8 mouse cellular contexts compared by ENCODE assay signal in the genomic region with DNA sequence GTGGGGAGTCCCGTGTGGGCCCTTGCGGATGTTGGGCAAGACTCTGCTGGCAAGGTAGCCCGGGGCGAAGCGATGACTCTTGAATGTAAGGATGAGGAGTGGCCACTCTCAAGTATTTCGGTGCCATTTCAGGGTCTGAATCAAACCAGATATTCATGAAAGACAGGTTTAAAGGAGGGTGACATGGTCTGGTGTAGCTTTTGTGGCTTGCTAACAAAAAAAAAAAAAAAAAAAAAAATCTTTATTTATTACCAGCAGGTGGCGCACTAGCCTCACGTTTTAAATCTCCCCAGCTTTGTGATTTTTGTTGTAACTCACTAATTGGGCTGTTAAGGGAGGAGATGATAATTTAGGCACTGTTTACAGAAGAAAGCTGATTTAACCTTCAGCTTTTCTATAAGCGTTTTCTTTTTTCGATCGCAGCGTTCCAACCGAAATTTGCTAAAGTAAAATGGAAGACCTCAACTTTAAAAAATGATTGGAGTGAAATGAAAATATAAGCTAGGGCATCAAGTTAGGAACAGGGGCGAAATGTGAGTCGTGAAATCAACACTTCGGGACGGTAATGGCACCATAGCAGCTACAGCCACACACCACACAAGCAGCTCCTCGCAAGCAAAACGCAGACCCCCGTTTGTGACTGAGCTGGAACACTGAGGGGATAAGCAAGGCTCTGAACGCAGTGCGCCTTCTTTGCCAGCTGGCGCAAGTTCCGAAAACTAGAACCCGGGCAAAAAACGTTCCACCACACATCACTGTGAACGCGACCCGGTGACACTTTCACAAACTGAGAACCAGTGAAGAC. TPM values are rescaled to one million over a fixed set of nuclear protein-coding genes. Genes with fewer than 3 reads are reported as not detected.
DNase-seq lines count a peak whose midpoint lies in the region; ATAC-seq and TF ChIP-seq lines count a peak whose summit lies in the region.

No protein-coding gene starts in this region.

- no peak overlapping the region for H3K27ac ChIP-seq in heart, embryonic 16.5 days (ENCODE audit: low read length)
- no peak overlapping the region for H3K27ac ChIP-seq in liver, embryonic 15.5 days (replicated peaks)
- H3K27ac ChIP-seq in small intestine, adult 2 months (ENCODE audit: insufficient read depth, low read depth, low read length), result no peak overlapping the region

- no peaks in the 10 kb centered on the region for H3K9me3 ChIP-seq in heart, embryonic 16.5 days (replicated peaks; ENCODE audit: control insufficient read depth, low read length)
- H3K9me3 ChIP-seq in liver, embryonic 15.5 days (replicated peaks), result no peaks in the 10 kb centered on the region

- WGBS in heart, embryonic 16.5 days, result 47% methylated on average over 29 of the region's 29 CpGs
- 50% methylated on average over 29 of the region's 29 CpGs for WGBS in liver, embryonic 15.5 days (ENCODE audit: insufficient replicate concordance)
- WGBS in small intestine, adult 2 months, result 51% methylated on average over 29 of the region's 29 CpGs

- peak overlapping the region; percentile 18 for H3K4me3 ChIP-seq in heart, embryonic 16.5 days (ENCODE audit: low read length)
- H3K4me3 ChIP-seq in liver, embryonic 15.5 days (replicated peaks), result no peak overlapping the region
- peak overlapping the region; percentile 10; the same call in 1 of the 2 replicates for H3K4me3 ChIP-seq in small intestine, adult 2 months (ENCODE audit: low read depth, low read length)

- H3K4me2 ChIP-seq in heart, embryonic 16.5 days (ENCODE audit: low read depth, low read length), result peak overlapping the region; percentile 52
- 0 out of 2 replicates have a peak overlapping the region, but pooled peaks have one; percentile 7 for H3K4me2 ChIP-seq in liver, embryonic 15.5 days

- no peak overlapping the region; the same call in 1 of the 2 replicates for H3K9ac ChIP-seq in heart, embryonic 16.5 days (ENCODE audit: low read length)
- no peak overlapping the region for H3K9ac ChIP-seq in liver, embryonic 15.5 days

- no peak for TF ChIP-seq POLR2A in brain, embryonic 14.5 days (IDR thresholded peaks at IDR 0.05; ENCODE audit: borderline replicate concordance, extremely low read depth, insufficient read depth, insufficient read length, poor library complexity, severe bottlenecking)
- TF ChIP-seq POLR2A in small intestine, adult 2 months (IDR thresholded peaks at IDR 0.05; ENCODE audit: low read depth, low read length), result no peak

- no peaks in the 10 kb centered on the region for H3K4me1 ChIP-seq in heart, embryonic 16.5 days (ENCODE audit: control insufficient read depth, insufficient read depth, low read length)
- no peaks in the 10 kb centered on the region for H3K4me1 ChIP-seq in liver, embryonic 15.5 days (replicated peaks)
- no peaks in the 10 kb centered on the region for H3K4me1 ChIP-seq in small intestine, adult 2 months (ENCODE audit: control insufficient read depth, insufficient read depth, insufficient read length, low read length)

- TF ChIP-seq CTCF in brain, embryonic 14.5 days (IDR thresholded peaks at IDR 0.05; ENCODE audit: borderline replicate concordance, extremely low read depth, insufficient read depth, insufficient read length), result peak; percentile 35; the same call in 1 of the 2 replicates
- TF ChIP-seq CTCF in small intestine, adult 2 months (IDR thresholded peaks at IDR 0.05; ENCODE audit: extremely low read depth, insufficient read length, insufficient replicate concordance, low read depth, low read length), result no peak

- ATAC-seq in heart, embryonic 16.5 days (replicated peaks; ENCODE audit: extremely low read depth, insufficient read depth, low FRiP score), result no peak
- ATAC-seq in liver, embryonic 15.5 days (ENCODE audit: insufficient read depth), result no peak

- intact Hi-C loops in gastrocnemius, postnatal 36 days (cut with DNase I), result no loop called here

- H3K27me3 ChIP-seq in heart, embryonic 16.5 days (ENCODE audit: control insufficient read depth, insufficient read depth, low read length), result peaks cover 5% of the 10 kb centered on the region
- H3K27me3 ChIP-seq in liver, embryonic 15.5 days, result no peaks in the 10 kb centered on the region
- H3K27me3 ChIP-seq in small intestine, adult 2 months (ENCODE audit: control insufficient read depth, insufficient read depth, low read length), result no peaks in the 10 kb centered on the region

- H3K36me3 ChIP-seq in heart, embryonic 16.5 days (ENCODE audit: control insufficient read depth, insufficient read depth), result no peaks in the 10 kb centered on the region
- H3K36me3 ChIP-seq in liver, embryonic 15.5 days (replicated peaks), result no peaks in the 10 kb centered on the region
- no peaks in the 10 kb centered on the region for H3K36me3 ChIP-seq in small intestine, adult 2 months (ENCODE audit: control insufficient read depth, insufficient read depth, low read length)

- peak; percentile 37 for DNase-seq in embryo, embryonic 10 days (ENCODE audit: low spot score)
- no peak for DNase-seq in embryo, embryonic 9.5 days (ENCODE audit: extremely low spot score)
- DNase-seq in 416B (ENCODE audit: low read depth), result peak; percentile 44
- peak; percentile 80 for DNase-seq in brain, embryonic 14.5 days (ENCODE audit: low read depth)
- no peak for DNase-seq in gastrocnemius, postnatal 36 days

RNA-seq across cellular contexts. Expression of gene Erich3, which starts 16.8 kb away (rescaled TPM):
- polyA plus RNA-seq in brain, embryonic 14.5 days (2012; rRNA removed), result 1.6 and 3.0 TPM in 2 replicates
- 0.44 and 0.53 TPM in 2 replicates for polyA plus RNA-seq in heart, embryonic 16.5 days (2015; fragmentation: Nextera tagmentation; extraction: Ambion mirVana)
- polyA plus RNA-seq in liver, embryonic 15.5 days (2015; fragmentation: Nextera tagmentation; extraction: Ambion mirVana), result not detected in 2 replicates
- polyA plus RNA-seq in small intestine, adult 2 months (2012; rRNA removed), result 0.03 TPM in 1 of 2 replicates, not detected in the other
- total RNA-seq in gastrocnemius, postnatal 36 days (2021), result not detected

RNA-seq across cellular contexts. Expression of gene Tyw3, which starts 49.9 kb away (rescaled TPM):
- polyA plus RNA-seq in brain, embryonic 14.5 days (2012; rRNA removed), result 16.5 and 17.6 TPM in 2 replicates
- polyA plus RNA-seq in heart, embryonic 16.5 days (2015; fragmentation: Nextera tagmentation; extraction: Ambion mirVana), result 6.8 and 10.3 TPM in 2 replicates
- 2.7 and 4.1 TPM in 2 replicates for polyA plus RNA-seq in liver, embryonic 15.5 days (2015; fragmentation: Nextera tagmentation; extraction: Ambion mirVana)
- 0.76 and 0.96 TPM in 2 replicates for polyA plus RNA-seq in small intestine, adult 2 months (2012; rRNA removed)
- 1 to 10 TPM; 2.7 to 3.2 TPM for total RNA-seq in gastrocnemius, postnatal 36 days (2021)

RNA-seq across cellular contexts. Expression of gene Cryz, which starts 50.3 kb away (rescaled TPM):
- 7.6 and 8.1 TPM in 2 replicates for polyA plus RNA-seq in brain, embryonic 14.5 days (2012; rRNA removed)
- polyA plus RNA-seq in heart, embryonic 16.5 days (2015; fragmentation: Nextera tagmentation; extraction: Ambion mirVana), result 9.3 and 10.2 TPM in 2 replicates
- polyA plus RNA-seq in liver, embryonic 15.5 days (2015; fragmentation: Nextera tagmentation; extraction: Ambion mirVana), result 16.2 and 16.5 TPM in 2 replicates
- 0.47 and 0.53 TPM in 2 replicates for polyA plus RNA-seq in small intestine, adult 2 months (2012; rRNA removed)
- total RNA-seq in gastrocnemius, postnatal 36 days (2021), result 10 to 100 TPM in 1 of 2 experiments, 1 to 10 TPM in 1; 8.0 to 10.3 TPM

Comparison
In these comparisons a context has a peak if more than half of its experiments do, and no peak if none do; other contexts are left out.
1. DNase-seq: peak in embryo, embryonic 10 days (single experiment), 416B (single experiment) and brain, embryonic 14.5 days (single experiment); none in embryo, embryonic 9.5 days (single experiment) and gastrocnemius, postnatal 36 days (0 of 2).